Mouse (Mus musculus): Measurements from ENCODE around the gene Kirrel.

DNA sequence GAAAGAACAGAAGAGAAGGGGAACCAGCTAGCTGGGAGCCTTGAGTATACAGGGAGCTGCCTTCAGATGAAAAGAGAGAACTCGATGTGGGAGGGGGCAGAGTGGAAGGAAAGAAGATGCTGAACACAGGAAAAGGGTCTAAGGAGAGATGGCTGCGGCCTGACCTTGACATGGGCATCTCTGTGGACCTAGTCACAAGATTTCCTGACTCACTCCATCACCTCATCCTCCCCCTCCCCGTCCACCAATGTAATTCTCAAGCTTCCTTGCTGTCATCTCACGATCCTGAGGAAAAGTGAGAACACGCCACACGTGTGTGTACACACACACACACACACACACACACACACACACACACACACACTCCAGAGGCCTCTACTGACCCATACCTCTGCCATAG, 17.2 kb downstream of the Kirrel start:
- TF ChIP-seq POLR2A (IDR thresholded peaks at IDR 0.05; ENCODE audit: low read depth, low read length) (no peak), RCOR1 (conservative IDR thresholded peaks at IDR 0.05; ENCODE audit: low read depth, low read length) (no peak), SIN3A (IDR thresholded peaks at IDR 0.05; ENCODE audit: low read length) (no peak), RAD21 (IDR thresholded peaks at IDR 0.05; ENCODE audit: low read depth, low read length) (no peak)
